Mouse (Mus musculus): ENCODE measurements around the gene Gpr156. TPM values are rescaled to one million over a fixed set of nuclear protein-coding genes. Genes with fewer than 3 reads are reported as not detected.

The Gpr156 gene
- polyA plus RNA-seq, 1 experiment from 2014 or later, result 0.55 TPM

- Histone ChIP-seq H3K9ac (ENCODE audit: low read depth, low read length) (no peak overlapping the region), H3K4me3 (replicated peaks; ENCODE audit: low read depth, low read length) (no peak overlapping the region), H3K4me1 (replicated peaks; ENCODE audit: insufficient read depth, low read length) (peaks cover 13% of the 10 kb centered on the region), H3K27me3 (ENCODE audit: insufficient read depth, low read length) (no peaks in the 10 kb centered on the region), H3K9me3 (replicated peaks; ENCODE audit: low read length) (no peaks in the 10 kb centered on the region), H3K36me3 (ENCODE audit: insufficient read depth, low read length) (peaks cover 19% of the 10 kb centered on the region), H3K4me2 (ENCODE audit: low read length) (no peak overlapping the region), H3K27ac (no peak overlapping the region)
- 80% methylated on average over 4 of the region's 4 CpGs for WGBS
- no peak for TF ChIP-seq CTCF (IDR thresholded peaks at IDR 0.05; ENCODE audit: low read depth)
- ATAC-seq (replicated peaks; ENCODE audit: low FRiP score, low read depth), result no peak
- DNase-seq (ENCODE audit: low spot score), result no peak
Observed at GRCm38 (mm10) chr16:37874501-37875235, 41.6 kb upstream of the Gpr156 start.

- WGBS, result 98% methylated on average over 3 of the region's 3 CpGs
Observed at GRCm38 (mm10) chr16:37877406-37877805, 38.9 kb upstream of the Gpr156 start.

GRCm38 (mm10) chr16:37878951-37879505, 37.3 kb upstream of the Gpr156 start:
- no peak for DNase-seq (ENCODE audit: low spot score)
- no peak overlapping the region for H3K4me2 ChIP-seq (ENCODE audit: low read length)
- H3K9ac ChIP-seq (ENCODE audit: low read depth, low read length), result no peak overlapping the region
- no peak overlapping the region for H3K4me3 ChIP-seq (replicated peaks; ENCODE audit: low read depth, low read length)
- H3K4me1 ChIP-seq (replicated peaks; ENCODE audit: insufficient read depth, low read length), result no peaks in the 10 kb centered on the region
- no peak overlapping the region for H3K27ac ChIP-seq
- H3K36me3 ChIP-seq (ENCODE audit: insufficient read depth, low read length), result peaks cover 45% of the 10 kb centered on the region
- no peaks in the 10 kb centered on the region for H3K27me3 ChIP-seq (ENCODE audit: insufficient read depth, low read length)
- 92% methylated on average over 7 of the region's 7 CpGs for WGBS
- no peak for ATAC-seq (replicated peaks; ENCODE audit: low FRiP score, low read depth)
- no peaks in the 10 kb centered on the region for H3K9me3 ChIP-seq (replicated peaks; ENCODE audit: low read length)
- TF ChIP-seq CTCF (IDR thresholded peaks at IDR 0.05; ENCODE audit: low read depth), result no peak

More at GRCm38 (mm10) chr16:37877406-37877805, 38.9 kb upstream of the Gpr156 start:
- H3K27me3 ChIP-seq (ENCODE audit: insufficient read depth, low read length), result no peaks in the 10 kb centered on the region
- H3K36me3 ChIP-seq (ENCODE audit: insufficient read depth, low read length), result peaks cover 34% of the 10 kb centered on the region
- ATAC-seq (replicated peaks; ENCODE audit: low FRiP score, low read depth) (no peak), DNase-seq (ENCODE audit: low spot score) (no peak)
- no peak overlapping the region for H3K27ac ChIP-seq
- no peak for TF ChIP-seq CTCF (IDR thresholded peaks at IDR 0.05; ENCODE audit: low read depth)
- H3K9ac ChIP-seq (ENCODE audit: low read depth, low read length), result no peak overlapping the region
- H3K4me3 ChIP-seq (replicated peaks; ENCODE audit: low read depth, low read length), result no peak overlapping the region
- no peak overlapping the region for H3K4me2 ChIP-seq (ENCODE audit: low read length)
- no peaks in the 10 kb centered on the region for H3K9me3 ChIP-seq (replicated peaks; ENCODE audit: low read length)
- H3K4me1 ChIP-seq (replicated peaks; ENCODE audit: insufficient read depth, low read length), result no peaks in the 10 kb centered on the region

GRCm38 (mm10) chr16:37879750-37880419, 36.4 kb upstream of the Gpr156 start:
- no peak for DNase-seq (ENCODE audit: low spot score)
- no peaks in the 10 kb centered on the region for H3K4me1 ChIP-seq (replicated peaks; ENCODE audit: insufficient read depth, low read length)
- WGBS, result 95% methylated on average over 4 of the region's 4 CpGs
- H3K9ac ChIP-seq (ENCODE audit: low read depth, low read length), result no peak overlapping the region
- H3K4me2 ChIP-seq (ENCODE audit: low read length), result no peak overlapping the region
- no peaks in the 10 kb centered on the region for H3K27me3 ChIP-seq (ENCODE audit: insufficient read depth, low read length)
- ATAC-seq (replicated peaks; ENCODE audit: low FRiP score, low read depth), result no peak
- peaks cover 45% of the 10 kb centered on the region for H3K36me3 ChIP-seq (ENCODE audit: insufficient read depth, low read length)
- no peak for TF ChIP-seq CTCF (IDR thresholded peaks at IDR 0.05; ENCODE audit: low read depth)
- no peaks in the 10 kb centered on the region for H3K9me3 ChIP-seq (replicated peaks; ENCODE audit: low read length)
- H3K27ac ChIP-seq, result no peak overlapping the region
- H3K4me3 ChIP-seq (replicated peaks; ENCODE audit: low read depth, low read length), result no peak overlapping the region

- no peak overlapping the region for H3K27ac ChIP-seq
- no peaks in the 10 kb centered on the region for H3K27me3 ChIP-seq (ENCODE audit: insufficient read depth, low read length)
- no peak overlapping the region for H3K4me2 ChIP-seq (ENCODE audit: low read length)
- WGBS, result 68% methylated on average over 2 of the region's 2 CpGs
- no peaks in the 10 kb centered on the region for H3K4me1 ChIP-seq (replicated peaks; ENCODE audit: insufficient read depth, low read length)
- H3K9ac ChIP-seq (ENCODE audit: low read depth, low read length), result no peak overlapping the region
- peaks cover 45% of the 10 kb centered on the region for H3K36me3 ChIP-seq (ENCODE audit: insufficient read depth, low read length)
- no peak overlapping the region for H3K4me3 ChIP-seq (replicated peaks; ENCODE audit: low read depth, low read length)
- ATAC-seq (replicated peaks; ENCODE audit: low FRiP score, low read depth) (no peak), DNase-seq (ENCODE audit: low spot score) (no peak)
- H3K9me3 ChIP-seq (replicated peaks; ENCODE audit: low read length), result no peaks in the 10 kb centered on the region
- TF ChIP-seq CTCF (IDR thresholded peaks at IDR 0.05; ENCODE audit: low read depth), result no peak
Observed at GRCm38 (mm10) chr16:37881168-37881567, 35.1 kb upstream of the Gpr156 start.

- 0 out of 2 replicates have a peak, but pooled peaks have one; percentile 29 for ATAC-seq (replicated peaks; ENCODE audit: low FRiP score, low read depth)
- Histone ChIP-seq H3K27ac (0 out of 2 replicates have a peak overlapping the region, but pooled peaks have one; percentile 6), H3K4me1 (replicated peaks; ENCODE audit: insufficient read depth, low read length) (no peaks in the 10 kb centered on the region), H3K4me3 (replicated peaks; ENCODE audit: low read depth, low read length) (no peak overlapping the region), H3K36me3 (ENCODE audit: insufficient read depth, low read length) (no peaks in the 10 kb centered on the region), H3K9me3 (replicated peaks; ENCODE audit: low read length) (no peaks in the 10 kb centered on the region), H3K9ac (ENCODE audit: low read depth, low read length) (no peak overlapping the region), H3K4me2 (ENCODE audit: low read length) (no peak overlapping the region), H3K27me3 (ENCODE audit: insufficient read depth, low read length) (no peaks in the 10 kb centered on the region)
- no peak for TF ChIP-seq CTCF (IDR thresholded peaks at IDR 0.05; ENCODE audit: low read depth)
- 40% methylated on average over 3 of the region's 3 CpGs for WGBS
- no peak for DNase-seq (ENCODE audit: low spot score)
Observed at GRCm38 (mm10) chr16:37888986-37889385, 27.3 kb upstream of the Gpr156 start.

Data from kidney, postnatal 0 days (tissue).